Mouse (Mus musculus): ENCODE results near the gene Klhl12. TPM values are rescaled to one million over a fixed set of nuclear protein-coding genes. Genes with fewer than 3 reads are reported as not detected.
"Not testable (repeated sequence)": the region's sequence is repeated elsewhere in the genome, so short reads cannot be mapped to it uniquely, and the experiment has no call there.

The Klhl12 gene
- total RNA-seq (2021) = 10 to 100 TPM; 37.0 to 37.3 TPM
- long read RNA-seq, experiment 1, transcript Klhl12-201 (12 exons, 3,408 nt) = major isoform, 14 of 23 reads
- long read RNA-seq, experiment 1, transcript Klhl12-203 (12 exons, 3,277 nt) = minor isoform, 5 of 23 reads
- long read RNA-seq, experiment 1, partial matches to known transcripts = 4 of 23 reads
- long read RNA-seq, experiment 1, other reads (novel, unspliced or antisense) = 0 of 23 reads
- long read RNA-seq, experiment 2, transcript Klhl12-201 (12 exons, 3,408 nt) = major isoform, 5 of 10 reads
- long read RNA-seq, experiment 2, partial matches to known transcripts = 3 of 10 reads
- long read RNA-seq, experiment 2, other reads (novel, unspliced or antisense) = 2 of 10 reads

GRCm38 (mm10) chr1:134454904-134455824 lies at the start of gene Klhl12:
Gene Klhl12, plus strand, starts transcription at chr1:134455531.
- DNase-seq (ENCODE audit: low spot score in 2 of 2) = peak; percentile 95 to 97

DNA sequence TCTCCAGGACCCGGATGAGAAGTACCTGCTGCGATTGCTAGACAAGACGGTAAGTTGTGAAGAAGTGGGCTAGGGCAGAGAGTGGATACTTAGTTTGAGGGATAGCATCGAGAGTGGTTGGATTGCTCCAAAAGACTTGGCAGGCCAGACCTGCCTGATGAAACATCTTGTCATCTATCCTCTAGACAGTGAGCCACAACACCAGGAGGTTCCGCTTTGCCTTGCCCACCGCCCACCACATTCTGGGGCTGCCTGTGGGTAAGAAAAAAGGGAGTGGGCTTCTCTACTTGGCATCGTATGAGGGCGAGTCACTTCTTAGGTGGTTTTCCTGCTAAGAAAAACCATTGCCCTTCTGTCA lies 48.9 kb upstream of the Klhl12 start:
- DNase-seq (ENCODE audit: low spot score in 2 of 2) = no peak

DNA sequence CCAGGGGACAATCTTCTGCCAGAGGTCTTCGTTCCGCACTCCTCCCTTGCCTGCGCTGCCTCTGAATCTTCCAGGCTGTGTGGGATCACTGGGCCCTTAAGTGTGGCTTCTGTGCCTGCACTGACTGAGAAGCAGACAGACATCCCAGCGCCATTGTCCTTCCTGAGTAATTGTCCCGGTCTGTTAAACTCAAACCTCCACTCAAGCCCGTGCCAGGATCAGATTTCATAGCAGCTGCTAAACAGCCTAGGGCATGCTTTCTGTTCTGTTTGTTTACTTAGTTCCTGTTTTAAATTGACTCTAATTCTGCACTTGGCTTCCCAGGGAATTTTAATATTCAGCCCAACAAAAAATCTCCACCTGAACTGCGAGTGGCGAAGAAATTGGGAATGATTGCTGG lies 47.3 kb upstream of the Klhl12 start:
- DNase-seq (ENCODE audit: low spot score in 2 of 2) = no peak

DNA sequence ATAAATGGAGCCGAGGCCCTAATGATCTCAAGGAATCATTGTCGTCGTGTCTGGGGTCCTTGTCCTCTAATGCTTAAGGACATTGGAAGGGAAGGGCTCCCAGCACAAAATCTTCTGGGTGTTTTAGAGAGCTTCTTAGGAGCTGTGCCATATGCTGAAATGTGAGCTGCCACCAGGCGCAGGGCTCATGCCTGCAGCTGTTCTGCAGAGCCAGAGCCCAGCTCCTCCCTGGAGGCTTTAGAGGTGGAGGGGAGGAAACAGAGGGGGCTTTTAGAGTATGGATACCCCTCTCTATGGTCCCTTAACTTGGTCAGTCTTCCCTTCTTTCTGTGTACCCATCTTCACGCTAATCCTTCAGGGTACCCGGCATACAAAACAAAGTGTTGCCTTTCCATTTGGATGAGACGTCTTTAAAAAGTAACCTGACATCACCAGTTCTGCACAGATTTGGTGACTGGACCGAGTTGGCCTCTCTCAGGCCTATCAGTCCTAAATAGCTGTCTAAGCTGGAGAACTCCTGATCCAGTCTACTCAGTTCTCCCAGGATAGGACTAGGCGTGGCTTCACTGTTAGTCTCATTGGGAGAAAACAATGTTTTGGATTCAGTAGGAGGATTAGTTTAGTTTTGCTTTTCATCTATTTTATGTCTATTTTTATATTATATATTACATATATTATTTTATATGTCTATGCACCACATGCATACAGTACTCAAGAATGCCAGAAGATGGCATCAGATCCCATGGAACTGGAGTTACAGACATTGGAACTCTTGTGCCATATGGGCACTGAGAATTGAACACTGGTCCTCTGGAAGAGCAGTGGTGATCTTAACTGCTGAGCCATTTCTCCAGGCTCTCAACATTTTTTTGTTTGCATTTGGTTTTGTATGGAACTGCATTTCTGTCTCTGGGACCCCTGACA lies 43.4 kb upstream of the Klhl12 start:
- DNase-seq (ENCODE audit: low spot score in 2 of 2) = no peak

DNA sequence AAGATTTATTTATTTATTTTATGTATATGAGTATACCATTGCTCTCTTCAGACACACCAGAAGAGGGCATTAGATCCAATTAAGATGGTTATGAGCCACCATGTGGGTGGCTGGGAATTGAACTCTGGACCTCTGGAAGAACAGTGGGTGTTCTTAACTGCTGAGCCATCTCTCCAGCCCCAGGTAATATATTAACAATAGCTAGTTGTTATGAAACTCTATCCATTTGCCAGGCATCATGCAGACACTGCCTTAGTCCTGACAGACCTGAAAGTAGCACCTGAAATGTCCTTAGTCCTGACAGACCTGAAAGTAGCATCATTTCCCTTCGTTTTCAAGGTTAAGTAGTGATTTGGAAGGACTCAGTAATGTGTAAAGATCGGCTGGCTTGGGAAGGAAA lies 41.3 kb upstream of the Klhl12 start:
- no peak for DNase-seq (ENCODE audit: low spot score in 2 of 2)

- no peak for DNase-seq (ENCODE audit: low spot score in 2 of 2)
These were observed 40.7 kb upstream of the Klhl12 start for GRCm38 (mm10) chr1:134414501-134415167.

- peak; percentile 95 to 98 for DNase-seq (ENCODE audit: low spot score in 2 of 2)
These were observed 40.0 kb upstream of the Klhl12 start, which contains the start of gene Adipor1 for GRCm38 (mm10) chr1:134415168-134415831. Gene Adipor1, plus strand, starts transcription at chr1:134415378.

DNA sequence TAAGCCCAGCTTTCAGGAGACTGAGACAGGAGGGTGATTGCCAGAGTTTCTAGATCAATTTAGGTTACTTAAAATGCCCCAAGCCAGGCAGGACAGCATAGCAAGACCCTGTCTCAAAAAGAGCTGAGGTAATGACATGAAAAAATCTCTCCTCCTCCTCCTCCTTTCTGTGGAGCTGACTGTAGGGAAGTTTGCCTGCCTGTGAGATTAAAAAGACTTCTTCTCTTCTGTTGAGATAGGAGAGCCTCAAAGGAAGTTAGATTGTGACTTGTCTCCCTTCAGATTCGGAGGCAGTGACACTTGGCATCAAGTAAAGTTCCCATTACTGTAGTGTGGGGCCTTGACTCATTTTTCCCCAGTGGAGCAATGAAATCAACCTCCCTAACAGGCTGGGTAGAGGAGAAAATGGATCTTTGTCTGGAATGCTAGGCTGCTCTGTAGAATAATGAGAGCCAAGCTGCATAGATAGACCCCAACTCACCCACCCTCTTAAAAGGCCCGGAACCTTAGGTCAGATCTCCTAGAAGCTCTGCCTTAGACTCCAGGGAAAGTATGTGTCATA lies 36.8 kb upstream of the Klhl12 start:
- no peak for DNase-seq (ENCODE audit: low spot score in 2 of 2)

- DNase-seq (ENCODE audit: low spot score in 2 of 2) = no peak
These were observed 36.2 kb upstream of the Klhl12 start for GRCm38 (mm10) chr1:134419176-134419575.

- DNase-seq (ENCODE audit: low spot score in 2 of 2) = no peak
These were observed 35.4 kb upstream of the Klhl12 start for GRCm38 (mm10) chr1:134419751-134420458.

GRCm38 (mm10) chr1:134423911-134424310 lies 31.4 kb upstream of the Klhl12 start:
- DNase-seq (ENCODE audit: low spot score in 2 of 2) = no peak

GRCm38 (mm10) chr1:134426289-134426688 lies 29.0 kb upstream of the Klhl12 start:
- no peak for DNase-seq (ENCODE audit: low spot score in 2 of 2)

DNA sequence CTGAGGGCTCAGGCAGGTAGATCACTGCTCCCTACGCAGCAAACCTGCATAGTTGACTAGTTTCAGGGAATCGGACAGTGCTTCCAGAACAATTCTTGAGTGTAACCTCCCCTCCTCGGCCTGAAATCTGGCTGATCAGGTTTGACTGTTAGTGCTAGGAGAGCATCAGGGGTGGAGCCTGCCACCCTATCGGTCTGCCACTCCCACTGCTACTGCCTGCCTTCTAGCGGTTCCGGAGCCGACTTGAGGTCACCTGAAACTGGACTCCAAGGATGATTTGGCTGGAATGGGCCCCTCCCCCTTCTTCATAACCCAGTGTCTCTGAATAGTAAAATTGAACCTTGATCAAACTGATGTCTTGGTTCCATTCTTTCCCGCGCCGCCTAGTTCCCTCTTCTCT lies 22.3 kb upstream of the Klhl12 start:
- no peak for DNase-seq (ENCODE audit: low spot score in 2 of 2)

DNA sequence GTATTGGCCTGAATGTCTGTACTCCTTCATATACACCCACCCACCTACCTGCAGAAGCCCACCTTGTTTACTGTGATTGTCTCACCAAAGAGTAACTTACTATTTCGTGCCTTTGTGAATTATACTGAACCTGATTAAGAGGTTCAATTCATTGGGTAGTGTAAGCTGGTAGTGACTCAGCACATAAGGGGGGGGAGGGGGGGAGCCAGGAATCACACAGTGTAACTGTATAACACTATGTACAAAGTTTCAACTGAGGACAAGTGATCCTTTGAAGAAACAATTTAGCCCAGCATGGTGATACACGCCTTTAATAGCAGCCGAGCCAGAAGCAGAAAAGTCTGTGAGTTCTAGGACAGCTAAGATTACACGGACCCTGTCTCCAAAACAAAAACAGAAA lies 21.9 kb upstream of the Klhl12 start:
- no peak for DNase-seq (ENCODE audit: low spot score in 2 of 2)

DNA sequence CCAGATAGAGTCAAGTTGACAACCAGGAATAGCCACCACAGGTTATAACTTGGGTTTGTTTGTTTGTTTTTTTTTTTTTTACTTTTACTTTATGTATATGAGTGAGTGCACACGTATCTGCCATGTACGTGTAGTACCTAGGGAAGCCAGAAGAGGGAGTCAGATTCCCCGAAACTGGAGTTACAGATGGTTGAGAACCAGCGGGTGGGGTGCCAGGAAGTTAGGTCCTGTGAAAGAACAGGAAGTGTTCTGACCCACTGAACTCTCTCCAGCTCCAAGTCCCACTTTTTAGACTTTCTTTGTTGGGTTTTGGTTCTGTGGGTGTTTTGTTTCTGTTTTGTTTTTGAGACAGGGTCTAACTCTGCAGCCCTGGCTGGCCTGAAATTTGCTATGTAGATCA lies 19.9 kb upstream of the Klhl12 start:
- no peak for DNase-seq (ENCODE audit: low spot score in 2 of 2)

DNA sequence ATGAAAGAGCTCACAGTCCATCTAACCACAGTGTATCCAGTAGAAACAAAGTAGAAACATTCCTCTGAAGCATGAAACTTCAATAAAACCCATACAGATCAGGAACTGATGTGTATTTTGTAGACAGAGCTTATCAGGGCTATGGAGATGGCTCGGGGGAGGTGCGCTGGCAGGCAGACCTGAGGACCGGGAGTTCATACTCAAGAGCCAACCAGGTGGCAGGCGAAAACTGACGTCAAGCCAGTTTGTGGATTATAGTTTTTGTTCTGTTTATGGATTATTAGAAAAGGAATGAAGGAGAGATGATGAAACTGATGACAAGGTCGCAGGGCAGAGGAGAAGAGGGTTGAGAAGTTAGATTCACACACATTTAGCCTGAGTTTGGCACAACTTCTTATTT lies 14.9 kb upstream of the Klhl12 start:
- DNase-seq (ENCODE audit: low spot score in 2 of 2) = no peak

DNA sequence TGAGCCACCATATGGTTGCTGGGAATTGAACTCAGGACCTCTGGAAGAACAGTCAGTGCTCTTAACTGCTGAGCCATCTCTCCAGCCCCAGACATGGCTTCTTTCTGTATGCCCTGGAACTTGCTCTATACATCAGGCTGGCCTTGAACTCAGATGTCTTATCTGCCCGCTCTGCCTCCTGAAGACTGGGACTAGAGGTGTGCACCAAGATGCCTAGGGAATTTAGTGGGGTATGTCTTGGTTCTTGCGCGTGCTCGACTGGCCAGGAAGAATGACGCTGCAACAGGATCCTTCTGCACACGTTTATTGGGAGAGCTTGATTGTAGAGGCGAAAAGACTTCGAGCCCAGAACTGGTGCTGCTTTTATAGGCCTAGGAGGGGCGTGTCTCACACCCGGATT lies 13.6 kb upstream of the Klhl12 start:
- DNase-seq (ENCODE audit: low spot score in 2 of 2) = not testable (repeated sequence)

GRCm38 (mm10) chr1:134442394-134442793 lies 12.9 kb upstream of the Klhl12 start:
- no peak for DNase-seq (ENCODE audit: low spot score in 2 of 2)

GRCm38 (mm10) chr1:134443288-134443687 lies 12.0 kb upstream of the Klhl12 start:
- not testable (repeated sequence) for DNase-seq (ENCODE audit: low spot score in 2 of 2)
